Mouse (Mus musculus): ENCODE measurements around the gene Slc7a6os.
A peak's percentile ranks its signal among the peaks of the same experiment; 100 is the strongest.
"Not testable (repeated sequence)": the region's sequence is repeated elsewhere in the genome, so short reads cannot be mapped to it uniquely, and the experiment has no call there.

Gene Slc7a6os

GRCm38 (mm10) chr8:106210821-106211345, at the start of gene Slc7a6os, which contains the start of gene Prmt7:
Gene Slc7a6os (minus strand): TSS chr8:106210935.
Gene Prmt7 (plus strand): TSS chr8:106210936.
- peak; percentile 93 for DNase-seq (ENCODE audit: low spot score)

GRCm38 (mm10) chr8:106259579-106260255, 49.0 kb upstream of the Slc7a6os start:
- DNase-seq (ENCODE audit: low spot score) = no peak

DNA sequence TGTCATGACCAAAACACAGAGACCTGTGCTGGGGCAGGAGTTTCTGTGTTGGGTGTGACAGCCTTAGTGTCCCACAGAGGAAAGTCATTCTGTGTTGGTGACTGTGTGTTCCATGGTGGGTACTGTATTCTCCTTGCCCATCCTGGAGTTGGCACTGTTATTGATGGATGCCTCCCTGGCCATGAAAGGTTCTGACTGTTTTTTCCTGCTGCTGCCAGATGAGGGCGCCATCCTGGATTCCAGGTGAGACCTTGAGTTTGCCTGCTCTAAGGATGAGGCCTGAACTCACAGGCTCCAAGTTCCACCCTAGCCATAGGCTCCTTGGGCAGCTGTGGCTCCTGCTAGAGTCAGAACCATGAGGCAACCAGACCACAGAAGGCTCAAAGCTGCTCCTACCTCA, 47.4 kb upstream of the Slc7a6os start:
- no peak for DNase-seq (ENCODE audit: low spot score)

DNA sequence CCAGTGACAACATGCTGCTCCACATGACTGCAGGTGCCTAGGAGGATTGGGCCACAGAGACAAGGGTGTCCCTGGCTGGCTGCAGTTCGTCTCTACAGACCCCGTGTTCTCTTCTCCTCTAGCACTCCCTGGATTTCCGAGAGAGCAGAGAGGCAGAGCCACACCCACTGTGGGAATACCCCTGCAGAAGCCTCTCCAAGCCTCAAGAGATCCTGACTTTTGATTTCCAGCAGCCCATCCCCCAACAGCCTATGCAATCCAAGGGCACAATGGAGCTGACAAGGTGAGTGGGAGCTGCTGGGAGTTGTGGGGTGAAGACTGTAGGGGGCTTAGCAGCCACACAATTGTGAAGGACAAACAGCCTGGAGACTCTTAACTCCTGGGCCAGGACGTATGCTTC, 39.5 kb upstream of the Slc7a6os start:
- no peak for DNase-seq (ENCODE audit: low spot score)

- DNase-seq (ENCODE audit: low spot score) = no peak
Observed at GRCm38 (mm10) chr8:106237106-106237505, 26.4 kb upstream of the Slc7a6os start.

DNA sequence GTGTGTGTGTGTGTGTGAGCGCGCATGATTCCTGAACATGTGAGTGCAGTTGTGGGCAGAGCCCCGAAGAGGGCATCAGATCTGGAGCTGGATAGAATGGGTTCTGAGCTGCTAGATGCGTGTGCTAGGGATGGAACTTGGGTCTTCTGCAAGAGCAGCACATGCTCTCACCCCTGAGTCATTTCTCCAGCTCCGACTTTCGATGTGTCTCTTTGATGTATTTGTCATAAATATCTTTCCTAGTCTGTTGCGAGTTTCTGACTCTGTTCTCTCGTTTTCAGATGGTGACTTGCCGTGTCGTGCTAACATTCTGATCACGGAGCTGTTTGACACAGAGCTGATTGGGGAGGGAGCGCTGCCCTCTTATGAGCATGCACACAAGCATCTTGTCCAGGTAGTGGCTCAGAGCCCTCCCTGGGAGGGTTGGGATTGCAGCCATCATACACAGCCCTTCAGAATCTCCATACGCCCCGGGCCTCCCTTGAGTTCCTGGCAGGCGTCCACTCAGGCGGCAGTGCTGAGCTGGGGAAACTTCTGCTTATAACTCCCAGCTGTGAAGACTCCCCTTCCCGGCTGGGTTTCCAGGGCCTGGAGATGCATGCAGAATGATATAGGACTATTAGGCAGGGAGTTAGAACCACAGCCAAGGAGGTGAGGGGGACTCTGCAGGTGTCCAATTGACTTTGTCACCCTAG, 24.0 kb upstream of the Slc7a6os start:
- DNase-seq (ENCODE audit: low spot score) = no peak

GRCm38 (mm10) chr8:106232751-106233150, 22.0 kb upstream of the Slc7a6os start:
- DNase-seq (ENCODE audit: low spot score) = no peak

GRCm38 (mm10) chr8:106231536-106231935, 20.8 kb upstream of the Slc7a6os start:
- DNase-seq (ENCODE audit: low spot score) = no peak

GRCm38 (mm10) chr8:106226589-106226988, 15.9 kb upstream of the Slc7a6os start:
- DNase-seq (ENCODE audit: low spot score) = peak; percentile 42

GRCm38 (mm10) chr8:106219620-106220019, 8.9 kb upstream of the Slc7a6os start:
- no peak for DNase-seq (ENCODE audit: low spot score)

DNA sequence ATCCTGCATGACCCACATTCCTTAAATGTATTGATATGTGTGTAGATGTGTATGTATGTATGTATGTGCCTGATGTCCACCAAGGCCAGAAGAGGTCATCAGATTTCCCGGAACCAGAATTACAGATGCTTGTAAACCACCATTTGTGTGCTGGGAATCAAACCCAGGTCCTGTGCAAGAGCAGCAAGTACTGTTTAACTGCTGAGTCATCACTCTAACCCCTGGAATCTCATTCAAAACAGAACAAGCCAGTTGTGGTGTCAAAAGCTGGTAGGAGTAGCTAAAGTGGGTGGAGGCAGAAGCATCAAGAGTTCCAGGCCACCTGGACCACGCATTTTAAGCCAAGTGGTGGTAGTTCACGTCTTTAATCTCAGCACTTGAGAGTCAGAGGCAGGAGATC, 3.2 kb upstream of the Slc7a6os start:
- no peak for DNase-seq (ENCODE audit: low spot score)

- DNase-seq (ENCODE audit: low spot score) = no peak
Observed at GRCm38 (mm10) chr8:106211421-106211820, 686 bp upstream of the Slc7a6os start.

DNA sequence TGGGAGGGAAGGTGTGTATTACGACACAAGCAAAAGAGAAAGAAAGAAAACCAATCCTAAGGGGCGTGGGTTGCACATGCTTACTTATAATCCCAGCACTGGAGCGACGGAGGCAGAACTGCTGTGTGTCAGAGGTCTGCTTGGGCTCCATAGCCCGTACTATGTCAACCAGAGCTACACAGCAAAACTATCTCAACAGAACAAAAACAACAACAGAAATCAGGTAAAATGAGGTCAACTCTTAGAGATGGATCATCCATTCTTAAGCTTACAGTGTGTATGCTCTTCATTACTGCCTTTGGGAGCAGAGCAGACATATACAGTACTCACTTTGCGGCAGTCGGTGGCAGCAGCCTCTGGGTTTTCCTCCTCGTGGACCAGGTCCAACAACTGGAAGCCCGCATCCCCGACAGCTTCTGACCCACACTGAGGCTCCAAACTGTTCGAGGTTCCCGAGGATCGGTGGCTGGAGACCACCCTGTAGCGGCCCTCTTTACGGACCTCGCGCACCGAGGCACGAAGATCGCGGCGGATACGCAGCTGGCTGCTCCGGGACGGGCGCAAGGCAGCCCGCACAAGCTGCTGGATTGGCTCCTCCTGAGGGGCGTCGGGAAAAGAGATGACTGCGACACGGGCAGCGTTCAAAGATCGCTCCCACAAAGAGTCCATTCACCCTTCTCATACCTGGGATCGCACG, 552 bp downstream of the Slc7a6os start:
- DNase-seq (ENCODE audit: low spot score) = no peak

- DNase-seq (ENCODE audit: low spot score) = not testable (repeated sequence)
Observed at GRCm38 (mm10) chr8:106199596-106199995, 11.1 kb downstream of the Slc7a6os start.

DNA sequence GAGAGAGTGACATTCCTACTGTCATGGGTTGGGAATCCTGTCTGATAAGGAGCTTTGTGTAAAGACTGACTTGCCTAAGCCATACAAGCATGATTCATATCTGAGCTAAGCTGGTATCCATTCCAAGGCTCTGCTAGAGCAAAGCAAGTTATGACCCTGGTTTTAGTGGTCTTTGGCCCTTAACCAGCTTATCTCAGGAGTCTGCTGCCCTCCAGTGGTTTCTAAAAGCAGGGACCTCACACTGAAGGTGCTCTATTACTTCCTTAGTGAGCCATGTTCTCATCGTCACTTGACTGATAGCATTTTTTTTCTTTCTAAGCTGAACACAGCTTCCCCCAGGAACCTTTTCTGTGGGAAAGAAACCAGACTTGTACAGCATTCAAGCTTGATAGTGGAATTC, 12.0 kb downstream of the Slc7a6os start:
- peak; percentile 36 for DNase-seq (ENCODE audit: low spot score)

GRCm38 (mm10) chr8:106194062-106194461, 16.7 kb downstream of the Slc7a6os start:
- DNase-seq (ENCODE audit: low spot score) = no peak

- DNase-seq (ENCODE audit: low spot score) = no peak
Observed at GRCm38 (mm10) chr8:106193162-106193561, 17.6 kb downstream of the Slc7a6os start.

GRCm38 (mm10) chr8:106191639-106192038, 19.1 kb downstream of the Slc7a6os start:
- no peak for DNase-seq (ENCODE audit: low spot score)

GRCm38 (mm10) chr8:106189162-106189561, 21.6 kb downstream of the Slc7a6os start:
- DNase-seq (ENCODE audit: low spot score) = no peak

DNA sequence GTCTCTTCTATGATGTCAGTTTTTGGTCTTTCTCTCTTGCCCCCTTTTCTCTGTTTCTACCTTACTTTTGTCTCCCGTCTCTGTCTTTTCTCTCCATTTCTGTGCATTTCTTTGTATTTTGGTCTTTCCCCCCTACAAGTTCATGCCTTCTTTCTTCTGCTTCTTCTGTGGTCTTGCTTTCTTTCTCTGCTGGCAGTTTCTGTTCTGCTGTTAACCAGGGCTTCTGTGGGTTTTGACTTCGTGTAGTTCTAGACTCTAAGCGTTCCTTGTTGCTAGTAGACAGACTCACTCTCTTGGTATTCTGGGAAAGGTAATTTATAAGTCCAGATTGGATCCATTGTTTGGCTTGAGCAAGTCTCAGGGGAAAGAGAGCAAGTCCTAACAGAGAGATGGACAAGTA, 24.3 kb downstream of the Slc7a6os start:
- no peak for DNase-seq (ENCODE audit: low spot score)

DNA sequence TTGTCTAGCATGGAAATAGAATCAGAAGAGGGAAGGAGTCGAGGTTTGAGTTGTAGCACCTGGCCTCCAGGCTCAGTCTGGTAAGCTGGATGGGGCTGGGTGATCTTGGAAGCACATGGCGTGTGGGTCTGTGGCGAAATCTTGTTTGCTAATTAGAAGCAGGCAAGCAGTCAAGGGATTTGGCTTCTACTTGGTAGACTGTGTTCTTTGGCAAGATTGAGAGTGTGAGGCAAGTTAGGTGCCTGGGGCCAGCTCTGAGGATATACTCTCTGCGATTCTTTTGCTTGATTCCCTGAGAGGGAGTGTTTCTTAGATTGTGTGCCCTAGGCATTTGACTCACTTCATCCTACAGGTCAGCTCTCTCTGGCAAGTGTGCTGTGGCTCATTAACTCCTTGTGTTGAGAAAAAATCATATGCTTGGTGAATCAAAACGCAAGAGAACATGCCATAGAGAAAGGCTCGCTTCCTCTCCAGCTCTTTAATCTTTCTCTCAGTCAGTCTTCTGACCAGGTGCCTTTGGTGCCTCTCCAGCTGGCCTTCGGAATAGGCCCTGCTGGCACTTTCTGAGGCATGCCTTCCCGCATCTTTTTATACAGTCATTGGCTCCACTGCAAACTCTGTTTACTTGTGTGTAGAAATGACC, 25.0 kb downstream of the Slc7a6os start:
- DNase-seq (ENCODE audit: low spot score) = no peak

- no peak for DNase-seq (ENCODE audit: low spot score)
Observed at GRCm38 (mm10) chr8:106178428-106178827, 32.3 kb downstream of the Slc7a6os start.

Measured in ovary, postnatal 14 days (tissue).